Mouse (Mus musculus) duodenum, adult 2 months (tissue): Measurements from ENCODE around the gene Rack1. TPM values are rescaled to one million over a fixed set of nuclear protein-coding genes. Genes with fewer than 3 reads are reported as not detected.

Experiments
- polyA plus RNA-seq: library from polyadenylated mRNA; depleted of rRNA; stranded (reverse); fragments of >200 nt; gene quantifications from 2 replicates; pipeline ENCODE4 v1.2.3, GENCODE M21; 2012; ENCODE audit warnings: low replicate concordance; rRNA removed

Rack1 gene
- 1,617 and 1,811 TPM in 2 replicates for polyA plus RNA-seq

DNA sequence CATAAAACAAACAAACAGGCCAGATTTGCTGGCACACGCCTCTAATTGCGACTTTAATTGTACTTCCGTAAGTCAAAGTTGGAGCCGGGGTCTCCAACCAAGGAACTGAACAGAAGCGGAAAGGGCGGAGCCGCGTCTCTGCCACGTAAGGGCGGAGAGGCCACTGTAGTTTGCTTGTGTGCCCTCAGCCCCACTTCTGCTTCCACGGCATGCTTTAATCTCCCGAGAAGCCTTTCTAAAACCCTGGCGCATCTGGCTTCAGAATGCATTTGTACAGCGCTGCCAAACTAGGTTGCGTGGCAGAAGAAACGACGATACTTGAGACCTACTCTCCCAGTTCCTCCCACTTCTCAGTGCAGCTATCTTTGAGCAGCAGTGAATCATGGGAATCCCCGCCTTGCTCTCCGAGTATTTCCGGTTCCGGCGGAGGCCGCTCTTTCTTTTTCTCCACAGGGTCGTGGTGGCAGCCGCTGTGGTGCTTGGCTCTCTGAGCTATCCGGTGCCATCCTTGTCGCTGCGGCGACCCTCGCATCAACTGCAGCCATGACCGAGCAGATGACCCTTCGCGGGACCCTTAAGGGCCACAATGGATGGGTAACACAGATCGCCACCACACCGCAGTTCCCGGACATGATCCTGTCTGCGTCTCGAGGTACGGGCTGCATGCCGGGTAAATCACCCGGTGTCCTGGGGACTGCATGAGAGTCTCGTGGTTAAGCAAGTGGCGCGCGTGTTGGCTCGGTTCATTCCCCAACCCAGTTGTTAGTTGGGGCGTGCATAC is at the start of gene Rack1:
TSS of gene Rack1 (plus strand) at position 412 of the 781 bp plus-strand sequence.

GRCm38 (mm10) chr11:48816800-48817665 is 16.9 kb downstream of the Rack1 start, which contains the start of gene Trim41:
Gene Trim41 (minus strand): TSS chr11:48817353.

DNA sequence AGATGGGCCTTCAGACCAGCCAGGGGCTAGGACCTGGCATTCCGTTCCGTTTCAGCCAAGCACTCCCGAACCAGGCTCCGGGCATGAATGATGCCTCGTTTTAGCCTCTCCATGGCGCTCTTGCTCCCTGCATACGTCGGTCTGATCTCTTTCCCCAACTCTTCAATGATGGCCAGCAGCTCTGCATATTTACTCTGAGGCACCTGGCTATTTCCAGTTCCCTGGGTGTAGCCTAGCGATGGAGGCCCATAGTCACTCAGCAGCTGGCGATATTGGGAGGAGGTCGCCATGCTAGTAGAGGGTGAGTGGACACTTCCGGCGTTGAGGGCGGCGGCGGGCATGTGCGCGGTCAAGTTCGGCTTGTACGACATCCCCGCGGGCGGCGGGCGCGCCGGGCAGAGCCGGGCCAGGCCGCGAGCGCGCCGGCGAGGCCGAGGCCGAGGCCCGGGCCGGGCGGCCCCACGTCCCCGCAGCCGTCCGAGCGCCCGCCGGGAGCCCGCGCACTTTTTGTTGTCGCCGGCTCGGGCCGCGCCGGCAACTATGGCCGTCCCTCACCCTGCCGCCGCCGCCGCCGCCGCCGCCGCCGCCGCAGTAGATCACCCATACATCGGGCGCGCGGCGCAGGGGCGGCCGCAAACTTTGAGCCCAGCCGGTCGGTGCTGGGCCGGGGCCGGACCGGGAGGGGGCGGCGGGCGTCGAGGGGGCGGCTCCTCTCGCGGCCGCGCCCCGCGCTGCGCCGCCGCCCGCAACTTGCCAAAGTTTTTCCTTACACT is 26.0 kb downstream of the Rack1 start, which contains the start of the genes Trim7 and Gm12184:
TSS of gene Trim7 (plus strand) at position 162 of the 773 bp plus-strand sequence.
TSS of gene Gm12184 (minus strand) at position 677 of the 773 bp plus-strand sequence.

Other genes starting within 250 kb of the Rack1 start
- 18.0 and 20.2 TPM in 2 replicates for gene Trim41, start 17.0 kb downstream of the Rack1 start, polyA plus RNA-seq
- gene Trim7, start 25.8 kb downstream of the Rack1 start, polyA plus RNA-seq: 6.0 and 12.8 TPM in 2 replicates
- 2.8 and 3.5 TPM in 2 replicates for gene Gm12184, start 26.3 kb downstream of the Rack1 start, polyA plus RNA-seq
- gene Irgm1, start 71.4 kb downstream of the Rack1 start, polyA plus RNA-seq: 1.4 and 1.5 TPM in 2 replicates
- gene Gm5431, start 101.9 kb downstream of the Rack1 start, polyA plus RNA-seq: 0.06 and 0.66 TPM in 2 replicates
- 4.3 and 16.0 TPM in 2 replicates for gene Psme2b, start 145.9 kb downstream of the Rack1 start, polyA plus RNA-seq
- 0.07 TPM in 1 of 2 replicates, not detected in the other for gene Olfr56, start 178.6 kb downstream of the Rack1 start, polyA plus RNA-seq
- 0.21 and 0.46 TPM in 2 replicates for gene 9930111J21Rik1, start 179.1 kb downstream of the Rack1 start, polyA plus RNA-seq
- gene Gm12185, start 191.9 kb downstream of the Rack1 start, polyA plus RNA-seq: 0.04 and 0.05 TPM in 2 replicates
- 0.16 and 0.33 TPM in 2 replicates for gene Tgtp1, start 193.8 kb downstream of the Rack1 start, polyA plus RNA-seq